In genomic region chr10:66342823-66343350, GRCm38 (mm10) we compare ENCODE assay signal across 19 mouse cellular contexts.
DNase-seq lines count a peak whose midpoint lies in the region; ATAC-seq and TF ChIP-seq lines count a peak whose summit lies in the region.
"Had no signal": no experiment of that assay in that cellular context is flagged by ENCODE, and none has a peak within 500 bp of the region (broad histone marks: within the 10 kb centered on the region; RNA-seq: fewer than 3 reads in every experiment).

No protein-coding gene starts in this region.

- WGBS in hindbrain, embryonic 14.5 days: 64% methylated on average over 5 of the region's 5 CpGs
- 57% methylated on average over 5 of the region's 5 CpGs for WGBS in hindbrain, postnatal 0 days
- 38% methylated on average over 5 of the region's 5 CpGs for WGBS in forebrain, embryonic 15.5 days
- WGBS in midbrain, postnatal 0 days: 47% methylated on average over 5 of the region's 5 CpGs

- no peak for DNase-seq in hindbrain, embryonic 14.5 days (ENCODE audit: low spot score)
- DNase-seq in hindbrain, postnatal 0 days (ENCODE audit: low spot score): no peak
- DNase-seq in brain, adult 2 months (ENCODE audit: low read depth, low spot score): peak; percentile 67
- peak; percentile 12 for DNase-seq in midbrain, postnatal 0 days (ENCODE audit: low spot score)
- DNase-seq in urinary bladder, postnatal 4 days (ENCODE audit: low spot score in 2 of 2): no peak
- no peak for DNase-seq in thymus, postnatal 14 days
- DNase-seq: embryo, embryonic 11 days; gastrocnemius, postnatal 14 days had no signal

- H3K27ac ChIP-seq in hindbrain, embryonic 14.5 days: no peak overlapping the region
- H3K27ac ChIP-seq in hindbrain, postnatal 0 days: no peak overlapping the region
- H3K27ac ChIP-seq in forebrain, embryonic 15.5 days (replicated peaks): no peak overlapping the region
- H3K27ac ChIP-seq in midbrain, postnatal 0 days (ENCODE audit: low read depth, low read length): no peak overlapping the region
- H3K27ac ChIP-seq: embryonic facial prominence, embryonic 15.5 days; kidney, postnatal 0 days; layer of hippocampus, adult 2 months; left cerebral cortex, adult 2 months; limb, embryonic 12.5 days; liver, embryonic 15.5 days; neural tube, embryonic 15.5 days had no signal

- H3K27me3 ChIP-seq in hindbrain, embryonic 14.5 days (ENCODE audit: control insufficient read depth, insufficient read depth, low read length): no peaks in the 10 kb centered on the region
- no peaks in the 10 kb centered on the region for H3K27me3 ChIP-seq in hindbrain, postnatal 0 days (ENCODE audit: insufficient read depth, low read length)
- no peaks in the 10 kb centered on the region for H3K27me3 ChIP-seq in forebrain, embryonic 15.5 days
- no peaks in the 10 kb centered on the region for H3K27me3 ChIP-seq in midbrain, postnatal 0 days (ENCODE audit: insufficient read depth, low read length)
- H3K27me3 ChIP-seq: embryonic facial prominence, embryonic 15.5 days; limb, embryonic 12.5 days; liver, embryonic 15.5 days; neural tube, embryonic 15.5 days had no signal

- H3K9me3 ChIP-seq in hindbrain, embryonic 14.5 days (ENCODE audit: control insufficient read depth, low read length): no peaks in the 10 kb centered on the region
- no peaks in the 10 kb centered on the region for H3K9me3 ChIP-seq in hindbrain, postnatal 0 days (ENCODE audit: low read length)
- no peaks in the 10 kb centered on the region for H3K9me3 ChIP-seq in forebrain, embryonic 15.5 days
- no peaks in the 10 kb centered on the region for H3K9me3 ChIP-seq in midbrain, postnatal 0 days (ENCODE audit: low read length)
- H3K9me3 ChIP-seq: embryonic facial prominence, embryonic 15.5 days; limb, embryonic 12.5 days; liver, embryonic 15.5 days; neural tube, embryonic 15.5 days had no signal

- TF ChIP-seq CTCF in hindbrain, postnatal 0 days (IDR thresholded peaks at IDR 0.05; ENCODE audit: low read depth): no peak
- TF ChIP-seq CTCF in midbrain, postnatal 0 days (IDR thresholded peaks at IDR 0.05): no peak

- no peaks in the 10 kb centered on the region for H3K36me3 ChIP-seq in hindbrain, embryonic 14.5 days (replicated peaks; ENCODE audit: control insufficient read depth, insufficient read depth)
- H3K36me3 ChIP-seq in hindbrain, postnatal 0 days (ENCODE audit: insufficient read depth, low read length): no peaks in the 10 kb centered on the region
- H3K36me3 ChIP-seq in forebrain, embryonic 15.5 days: no peaks in the 10 kb centered on the region
- H3K36me3 ChIP-seq in midbrain, postnatal 0 days (ENCODE audit: insufficient read depth, low read length): no peaks in the 10 kb centered on the region
- H3K36me3 ChIP-seq: embryonic facial prominence, embryonic 15.5 days; limb, embryonic 12.5 days; liver, embryonic 15.5 days; neural tube, embryonic 15.5 days had no signal

- no peak overlapping the region for H3K9ac ChIP-seq in hindbrain, embryonic 14.5 days
- H3K9ac ChIP-seq in hindbrain, postnatal 0 days (replicated peaks; ENCODE audit: low read length): no peak overlapping the region
- H3K9ac ChIP-seq in forebrain, embryonic 15.5 days (replicated peaks): no peak overlapping the region
- no peak overlapping the region for H3K9ac ChIP-seq in midbrain, postnatal 0 days (replicated peaks; ENCODE audit: low read length, poor library complexity, severe bottlenecking)
- H3K9ac ChIP-seq: embryonic facial prominence, embryonic 15.5 days; limb, embryonic 12.5 days; liver, embryonic 15.5 days; neural tube, embryonic 15.5 days had no signal

- no peak overlapping the region for H3K4me3 ChIP-seq in hindbrain, embryonic 14.5 days (replicated peaks; ENCODE audit: low read length)
- no peak overlapping the region for H3K4me3 ChIP-seq in hindbrain, postnatal 0 days (ENCODE audit: low read length)
- H3K4me3 ChIP-seq in forebrain, embryonic 15.5 days: no peak overlapping the region
- no peak overlapping the region for H3K4me3 ChIP-seq in midbrain, postnatal 0 days (ENCODE audit: low read depth, low read length)
- H3K4me3 ChIP-seq: embryonic facial prominence, embryonic 15.5 days; layer of hippocampus, adult 2 months; left cerebral cortex, adult 2 months; limb, embryonic 12.5 days; liver, embryonic 15.5 days; myocyte; neural tube, embryonic 15.5 days had no signal

- H3K4me2 ChIP-seq in hindbrain, embryonic 14.5 days (replicated peaks): no peak overlapping the region
- H3K4me2 ChIP-seq in hindbrain, postnatal 0 days (ENCODE audit: low read depth, low read length): no peak overlapping the region
- H3K4me2 ChIP-seq in forebrain, embryonic 15.5 days (replicated peaks): no peak overlapping the region
- H3K4me2 ChIP-seq in midbrain, postnatal 0 days (ENCODE audit: low read depth, low read length, poor library complexity, severe bottlenecking): no peak overlapping the region
- H3K4me2 ChIP-seq: embryonic facial prominence, embryonic 15.5 days; limb, embryonic 12.5 days; liver, embryonic 15.5 days; neural tube, embryonic 15.5 days had no signal

- no peaks in the 10 kb centered on the region for H3K4me1 ChIP-seq in hindbrain, embryonic 14.5 days (replicated peaks; ENCODE audit: control insufficient read depth, insufficient read depth, low read length)
- no peaks in the 10 kb centered on the region for H3K4me1 ChIP-seq in hindbrain, postnatal 0 days (ENCODE audit: insufficient read depth, low read length)
- H3K4me1 ChIP-seq in forebrain, embryonic 15.5 days: no peaks in the 10 kb centered on the region
- H3K4me1 ChIP-seq in midbrain, postnatal 0 days (ENCODE audit: insufficient read depth, low read length): no peaks in the 10 kb centered on the region
- H3K4me1 ChIP-seq: embryonic facial prominence, embryonic 15.5 days; limb, embryonic 12.5 days; liver, embryonic 15.5 days; neural tube, embryonic 15.5 days had no signal

- ATAC-seq in hindbrain, embryonic 14.5 days (ENCODE audit: low FRiP score): peak; percentile 70; the same call in 1 of the 2 replicates
- ATAC-seq in hindbrain, postnatal 0 days: no peak
- ATAC-seq in forebrain, embryonic 15.5 days (replicated peaks): peak; percentile 84
- no peak for ATAC-seq in midbrain, postnatal 0 days (ENCODE audit: low FRiP score)
- ATAC-seq: intestine, postnatal 0 days; lung, postnatal 0 days had no signal

Comparison
In these comparisons a context has a peak if more than half of its experiments do, and no peak if none do; other contexts are left out.
1. ATAC-seq: peak in hindbrain, embryonic 14.5 days (single experiment) and forebrain, embryonic 15.5 days (single experiment); none in hindbrain, postnatal 0 days (single experiment) and midbrain, postnatal 0 days (single experiment).
2. DNase-seq: peak in brain, adult 2 months (single experiment) and midbrain, postnatal 0 days (single experiment); none in hindbrain, embryonic 14.5 days (single experiment), hindbrain, postnatal 0 days (single experiment), urinary bladder, postnatal 4 days (0 of 2) and thymus, postnatal 14 days (single experiment).